Mouse (Mus musculus): ENCODE results near the gene Defb43.

DNA sequence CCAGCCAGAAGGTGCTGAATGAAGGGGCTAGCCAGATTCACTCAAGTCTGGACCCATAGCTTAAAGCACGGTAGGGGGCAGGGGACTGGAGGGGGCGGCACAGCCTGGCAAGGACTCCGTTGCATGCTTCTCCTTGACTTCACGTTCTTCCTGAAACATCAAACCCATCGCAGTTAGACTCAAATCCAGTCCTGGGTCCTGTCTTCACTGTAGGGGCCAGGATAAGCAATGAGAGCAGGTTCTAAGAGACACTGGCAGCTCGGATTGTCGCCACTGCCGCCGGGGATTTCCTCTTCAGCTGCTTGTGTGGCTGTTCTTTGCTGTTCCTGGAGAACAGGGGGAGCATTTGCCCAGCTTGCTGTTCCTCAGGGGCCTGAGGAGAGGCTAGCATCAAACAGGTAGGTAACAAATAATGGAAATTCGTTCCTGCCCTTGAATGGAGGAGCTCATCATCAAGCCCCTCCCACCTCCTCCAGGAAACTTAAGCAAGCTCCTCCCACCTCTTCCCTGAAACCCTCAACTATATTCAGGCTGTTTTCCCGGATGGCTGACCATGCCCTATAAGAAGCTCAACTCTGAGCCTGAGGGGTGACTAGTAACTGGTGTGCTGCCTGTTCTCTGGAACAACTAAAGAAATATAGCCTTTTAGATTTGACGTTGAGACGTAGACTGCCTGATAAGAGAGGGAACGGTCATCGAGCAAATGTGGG is 45.6 kb upstream of the Defb43 start:
- TF ChIP-seq CTCF (IDR thresholded peaks at IDR 0.05; ENCODE audit: low read depth) (no peak), EP300 (IDR thresholded peaks at IDR 0.05; ENCODE audit: low read depth) (no peak)

Measured in liver, postnatal 0 days (tissue).